Mouse (Mus musculus) adrenal gland, postnatal 14 days (tissue): ENCODE data around the gene Hist1h2bg. TPM values are rescaled to one million over a fixed set of nuclear protein-coding genes. Genes with fewer than 3 reads are reported as not detected.

ENCODE experiments used
- DNase-seq: peaks from one replicate; pipeline ENCODE4 v3.0.0; 2021; ENCODE audit warnings: mixed read lengths
- long read RNA-seq, 2 experiments: library from polyadenylated mRNA; stranded (forward); transcript quantifications; one replicate each; pipeline ENCODE4 v2.0.0; 2021
- total RNA-seq: library from RNA; stranded (reverse); gene quantifications from 2 replicates; pipeline ENCODE4 v1.2.3, GENCODE M21; 2021

Gene Hist1h2bg
- 288 and 319 TPM in 2 replicates for total RNA-seq
- long read RNA-seq, experiment 1 = 0 reads
- long read RNA-seq, experiment 2, partial matches to known transcripts = 0 of 1 reads
- long read RNA-seq, experiment 2, other reads (novel, unspliced or antisense) = 0 of 1 reads

DNA sequence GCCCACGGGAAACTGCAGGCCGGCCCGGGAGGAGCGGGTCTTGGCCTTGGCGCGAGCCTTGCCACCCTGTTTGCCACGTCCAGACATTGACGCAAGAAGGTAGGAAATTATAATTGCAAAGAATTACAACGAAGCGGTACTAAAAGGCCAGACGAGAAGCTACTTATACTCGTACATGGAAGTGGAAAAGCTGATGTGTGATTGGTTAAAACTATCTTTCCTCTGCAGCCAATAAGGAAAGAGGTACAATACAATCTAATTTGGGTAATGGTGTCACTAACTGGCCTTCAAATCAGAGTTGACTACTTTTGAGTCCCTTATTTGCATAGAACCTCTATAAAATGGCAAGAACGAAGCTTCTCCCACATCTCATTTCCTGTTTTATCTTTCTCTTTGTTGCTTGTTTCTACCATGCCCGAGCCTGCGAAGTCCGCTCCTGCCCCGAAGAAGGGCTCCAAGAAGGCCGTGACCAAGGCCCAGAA lies at the start of gene Hist1h2bg, which contains the start of gene Hist1h2ae:
Gene Hist1h2bg (plus strand): TSS at position 375 of the 482 bp plus-strand sequence.
Gene Hist1h2ae (minus strand): TSS at position 199 of the 482 bp plus-strand sequence.
- DNase-seq = peak; percentile 71

- DNase-seq = peak; percentile 89
Observed at GRCm38 (mm10) chr13:23521703-23522102, 49.5 kb upstream of the Hist1h2bg start.

- DNase-seq = no peak
Observed at GRCm38 (mm10) chr13:23523976-23524375, 47.2 kb upstream of the Hist1h2bg start.

- peak; percentile 87 for DNase-seq
Observed at GRCm38 (mm10) chr13:23524654-23525053, 46.5 kb upstream of the Hist1h2bg start.

- no peak for DNase-seq
Observed at GRCm38 (mm10) chr13:23525901-23526300, 45.3 kb upstream of the Hist1h2bg start.

GRCm38 (mm10) chr13:23526312-23526711 lies 44.9 kb upstream of the Hist1h2bg start:
- peak; percentile 93 for DNase-seq

- DNase-seq = no peak
Observed at GRCm38 (mm10) chr13:23529005-23529404, 42.2 kb upstream of the Hist1h2bg start.

GRCm38 (mm10) chr13:23529480-23530165 lies 41.6 kb upstream of the Hist1h2bg start:
- DNase-seq = no peak

GRCm38 (mm10) chr13:23530181-23530900 lies 40.9 kb upstream of the Hist1h2bg start:
- peak; percentile 68 for DNase-seq

DNA sequence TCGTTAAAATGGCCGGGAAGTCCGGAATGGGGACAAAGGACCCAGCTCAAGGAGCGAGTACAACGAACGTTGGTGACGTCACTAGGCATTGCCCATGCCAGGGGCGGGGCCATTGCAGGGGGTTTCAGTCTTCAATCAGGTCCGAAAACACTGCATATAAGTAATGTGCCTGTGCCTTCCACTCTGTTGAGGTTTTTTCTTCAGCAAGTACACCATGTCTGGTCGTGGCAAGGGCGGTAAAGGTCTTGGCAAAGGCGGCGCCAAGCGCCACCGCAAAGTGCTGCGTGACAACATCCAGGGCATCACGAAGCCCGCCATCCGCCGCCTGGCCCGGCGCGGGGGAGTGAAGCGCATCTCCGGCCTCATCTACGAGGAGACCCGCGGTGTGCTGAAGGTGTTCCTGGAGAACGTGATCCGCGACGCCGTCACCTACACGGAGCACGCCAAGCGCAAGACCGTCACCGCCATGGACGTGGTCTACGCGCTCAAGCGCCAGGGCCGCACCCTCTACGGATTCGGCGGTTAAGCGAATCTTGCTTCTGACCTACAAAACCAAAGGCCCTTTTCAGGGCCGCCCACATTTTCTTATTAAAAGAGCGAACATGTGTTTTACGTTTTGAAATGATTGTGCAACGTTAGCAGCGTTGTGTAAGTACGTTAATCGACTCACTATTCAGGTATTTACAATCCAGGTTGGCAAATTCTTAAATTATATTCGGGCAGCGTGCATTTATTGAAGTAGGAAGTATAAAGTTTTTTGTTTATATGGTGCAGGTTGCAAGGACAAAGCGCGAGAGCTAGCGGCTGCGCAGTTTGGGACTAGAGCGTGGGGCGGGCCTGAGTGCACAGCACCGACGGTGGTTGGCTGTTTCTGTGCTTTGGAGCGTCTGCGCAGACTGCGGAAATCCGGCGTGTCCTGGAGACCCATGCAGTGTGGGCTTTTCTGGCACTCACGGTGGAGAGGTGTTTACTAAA lies 40.0 kb upstream of the Hist1h2bg start, which contains the start of gene Hist1h4h:
Gene Hist1h4h (plus strand): TSS at position 150 of the 975 bp plus-strand sequence.
- DNase-seq = peak; percentile 98

- no peak for DNase-seq
Observed at GRCm38 (mm10) chr13:23532262-23533075, 38.7 kb upstream of the Hist1h2bg start.

GRCm38 (mm10) chr13:23533560-23534367 lies 37.4 kb upstream of the Hist1h2bg start, which contains the start of gene Hist1h2af:
Gene Hist1h2af, plus strand, starts transcription at chr13:23533906.
- DNase-seq = peak; percentile 76

GRCm38 (mm10) chr13:23534368-23535131 lies 36.6 kb upstream of the Hist1h2bg start:
- DNase-seq = peak; percentile 59

DNA sequence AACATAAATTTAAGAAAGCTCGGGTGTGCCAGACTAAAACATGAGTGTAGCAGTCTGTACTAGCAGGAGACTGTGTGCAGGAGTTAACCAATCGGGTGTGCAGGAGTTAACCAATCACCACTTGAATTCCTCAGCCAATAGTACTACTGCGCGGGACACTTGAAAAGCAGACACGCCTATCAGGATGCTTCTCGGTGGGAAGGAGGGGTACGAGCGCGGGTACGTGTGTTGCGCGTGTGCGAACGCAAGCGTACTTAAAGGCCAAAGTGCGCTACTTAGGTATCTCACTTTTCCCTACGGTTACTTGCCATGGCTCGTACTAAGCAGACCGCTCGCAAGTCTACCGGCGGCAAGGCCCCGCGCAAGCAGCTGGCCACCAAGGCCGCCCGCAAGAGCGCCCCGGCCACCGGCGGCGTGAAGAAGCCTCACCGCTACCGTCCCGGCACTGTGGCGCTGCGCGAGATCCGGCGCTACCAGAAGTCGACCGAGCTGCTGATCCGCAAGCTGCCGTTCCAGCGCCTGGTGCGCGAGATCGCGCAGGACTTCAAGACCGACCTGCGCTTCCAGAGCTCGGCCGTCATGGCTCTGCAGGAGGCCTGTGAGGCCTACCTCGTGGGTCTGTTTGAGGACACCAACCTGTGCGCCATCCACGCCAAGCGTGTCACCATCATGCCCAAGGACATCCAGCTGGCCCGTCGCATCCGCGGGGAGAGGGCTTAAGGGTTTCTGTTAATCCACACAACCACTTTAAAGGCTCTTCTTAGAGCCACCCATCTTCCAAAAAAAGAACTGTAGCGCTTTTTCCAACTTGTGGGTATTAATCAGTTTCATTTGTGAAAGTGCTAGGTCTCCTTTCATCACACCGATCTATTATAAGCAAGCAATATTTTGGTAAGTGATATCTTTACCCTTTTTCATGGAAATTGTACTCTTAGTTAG lies 35.8 kb upstream of the Hist1h2bg start, which contains the start of gene Hist1h3g:
Gene Hist1h3g (plus strand): TSS at position 286 of the 939 bp plus-strand sequence.
- peak; percentile 92 for DNase-seq

DNA sequence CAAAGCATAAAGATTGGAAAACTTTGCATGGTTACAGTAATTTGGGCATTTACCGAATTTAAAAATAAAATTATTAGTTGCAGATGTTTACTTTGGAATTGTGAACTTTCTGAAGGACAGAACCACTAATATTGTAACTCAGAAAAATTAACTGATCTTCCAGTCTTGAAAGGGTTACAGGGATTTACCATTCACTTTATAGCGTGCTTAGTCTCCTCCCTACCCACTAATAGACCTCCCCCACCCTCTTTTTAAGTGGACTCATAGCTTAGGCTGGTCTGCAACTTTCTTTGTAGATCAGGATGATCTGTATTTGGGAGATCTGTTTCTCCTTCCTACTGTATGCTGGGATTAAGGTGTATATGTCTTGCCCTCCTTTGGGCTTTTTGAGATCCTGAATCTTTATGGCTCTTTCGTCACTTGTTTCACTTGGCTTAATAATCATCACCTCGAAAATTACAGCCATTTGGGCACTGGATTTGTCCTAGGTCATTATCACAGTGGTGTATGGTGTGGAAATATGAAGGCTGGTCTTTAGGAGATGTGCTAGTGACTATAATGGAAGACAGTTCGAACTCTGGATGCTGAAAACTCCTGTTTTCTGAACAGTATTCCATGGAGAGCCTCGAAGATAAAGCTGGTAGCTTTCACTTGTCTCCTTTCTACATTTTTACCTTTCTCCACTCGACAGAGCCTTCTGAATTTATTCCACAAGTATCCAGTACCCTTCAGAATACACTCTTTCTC lies 34.9 kb upstream of the Hist1h2bg start:
- DNase-seq = no peak

DNA sequence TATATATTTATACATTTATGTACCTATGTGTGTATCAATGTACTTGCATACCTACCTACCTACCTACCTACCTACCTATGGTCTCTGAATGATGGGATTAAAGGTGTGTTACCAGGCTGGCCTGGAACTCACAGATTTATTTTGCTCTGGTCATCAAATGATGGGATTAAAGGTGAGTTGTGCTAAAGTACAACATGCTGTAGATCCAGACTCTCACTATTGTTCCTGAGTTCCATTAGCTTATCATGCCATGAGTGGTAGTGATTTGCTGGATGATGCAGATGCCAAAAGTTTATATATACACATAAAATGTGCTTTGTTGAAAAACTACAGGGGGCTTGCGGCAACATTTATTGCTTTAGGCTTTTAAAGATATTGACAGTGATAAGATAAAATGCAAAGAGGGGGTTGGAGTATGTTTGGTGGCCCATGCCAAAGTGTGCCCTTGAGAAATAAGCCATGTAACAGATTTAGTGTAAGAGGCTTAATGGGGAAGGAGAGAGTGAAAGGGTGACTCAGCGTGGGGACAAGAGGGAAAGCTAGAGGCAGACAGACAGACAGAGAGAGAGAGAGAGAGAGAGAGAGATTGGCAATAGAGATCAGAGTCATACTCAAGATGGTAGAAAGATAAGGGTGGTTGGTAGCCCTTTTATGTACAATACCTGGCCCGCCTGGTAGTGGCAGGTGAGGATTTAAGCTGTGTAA lies 34.0 kb upstream of the Hist1h2bg start:
- DNase-seq = no peak
